Mouse (Mus musculus) frontal cortex, adult (tissue): ENCODE results near the gene Rassf2.

Source experiments
- ATAC-seq: cut with Nextera tagmentation; 2 replicates; pipeline ENCODE4 v1.9.2; 2017; ENCODE audit warnings: mild to moderate bottlenecking, moderate library complexity, mixed read lengths; ENCODE audit not compliant: low TSS enrichment

Rassf2 gene

GRCm38 (mm10) chr2:132034590-132035469, 4.8 kb upstream of the Rassf2 start:
- ATAC-seq = no peak

- ATAC-seq = no peak
Observed at GRCm38 (mm10) chr2:132031364-132032095, 1.5 kb upstream of the Rassf2 start.

DNA sequence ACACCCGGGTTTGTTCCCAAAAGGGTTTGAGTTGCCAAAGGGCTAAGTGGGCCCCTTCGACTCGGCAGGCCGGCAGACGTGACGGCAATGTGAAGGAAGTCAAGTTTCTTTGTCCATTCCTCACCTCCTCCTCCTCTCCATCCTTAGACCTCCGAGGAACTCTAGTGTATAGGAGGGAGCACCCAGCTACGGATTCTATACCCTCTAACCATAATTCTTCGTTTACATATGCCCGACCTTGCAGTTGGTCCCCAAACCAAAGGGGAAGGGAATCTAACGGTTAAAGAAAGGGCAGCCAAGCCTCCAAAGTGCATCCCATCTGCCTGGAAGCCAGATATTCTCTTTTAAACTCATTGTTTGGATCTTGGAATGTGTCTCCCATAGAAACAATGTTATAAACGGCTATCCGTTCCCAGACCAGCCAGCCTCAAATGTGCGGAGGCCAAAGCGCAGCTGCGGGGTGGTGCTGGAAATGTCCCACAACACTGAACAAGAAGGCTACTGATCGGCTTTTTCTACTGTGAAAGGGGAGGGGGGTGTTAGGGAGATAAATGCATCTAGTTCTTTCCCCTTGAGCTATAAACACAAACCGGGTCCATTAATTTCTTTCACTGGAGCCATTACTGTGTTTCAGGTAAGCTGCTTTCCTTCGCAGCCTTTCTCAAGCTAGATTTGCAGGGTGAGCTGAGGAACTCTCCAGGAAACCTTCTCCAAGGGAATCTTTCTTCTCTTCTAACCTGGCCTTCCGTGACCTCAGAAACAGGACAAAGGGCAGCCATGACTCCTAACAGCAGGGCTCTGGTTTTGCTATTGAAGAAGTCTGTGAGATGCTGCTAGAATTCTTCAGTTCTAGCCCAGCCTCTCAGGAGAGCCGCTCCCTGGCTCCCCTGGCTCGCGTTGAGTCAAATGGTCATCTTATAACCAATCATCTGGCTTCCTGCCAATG, 633 bp upstream of the Rassf2 start:
- peak; percentile 31 for ATAC-seq

DNA sequence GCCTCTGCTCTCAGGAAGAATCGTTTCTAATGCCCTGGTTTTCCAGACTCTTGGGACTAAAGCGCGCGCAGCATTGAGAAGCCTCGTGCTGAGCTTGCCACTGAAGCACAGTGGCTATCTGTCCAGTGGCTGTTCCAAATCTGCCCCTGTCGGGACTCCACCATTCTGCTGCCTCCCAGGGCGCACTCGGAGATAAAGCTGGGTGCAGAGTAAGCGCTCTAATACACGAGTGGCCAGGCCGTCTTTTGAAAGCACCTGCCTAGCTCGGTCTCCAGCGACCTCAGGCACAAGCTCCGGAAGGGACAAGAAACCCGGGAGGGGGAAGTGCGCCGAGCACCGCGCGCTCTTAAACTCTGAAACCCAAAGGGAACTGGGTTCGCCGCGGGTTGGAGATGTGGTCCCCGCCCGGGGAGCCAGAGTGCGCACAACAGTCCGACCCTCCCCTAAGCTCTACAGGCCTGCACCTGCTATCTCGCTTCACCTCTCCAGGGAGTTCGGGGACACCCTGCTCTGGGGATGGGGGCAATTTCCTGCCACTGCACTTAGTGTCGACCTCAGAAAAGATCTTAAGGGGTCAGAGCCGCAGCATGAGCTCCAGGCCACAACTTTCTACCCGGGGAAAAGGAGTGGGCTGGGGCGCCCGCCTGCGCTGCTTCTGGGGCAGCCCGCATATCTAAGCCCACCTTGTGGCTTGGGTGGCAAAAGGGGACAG, 1.0 kb downstream of the Rassf2 start:
- ATAC-seq = peak; percentile 4; the same call in 1 of the 2 replicates

DNA sequence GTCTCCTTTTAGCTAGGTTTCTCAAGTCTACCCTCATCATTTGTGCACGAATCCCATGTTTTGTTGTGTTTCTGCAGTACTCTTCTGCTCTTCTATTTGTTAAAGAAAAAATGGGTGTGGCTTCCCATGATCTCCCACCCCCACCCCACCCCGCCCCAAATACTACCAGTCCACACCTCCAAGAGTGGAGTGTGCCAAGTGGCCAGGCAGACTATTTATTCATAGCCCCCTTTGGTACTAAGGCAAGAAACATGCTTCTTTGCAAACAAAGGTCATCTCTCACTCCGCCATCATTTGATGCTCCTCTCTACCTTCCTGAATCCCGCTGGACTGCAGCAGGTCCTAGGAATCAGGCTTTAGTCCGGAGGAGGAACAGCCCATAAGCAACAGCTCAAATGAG, 2.0 kb downstream of the Rassf2 start:
- ATAC-seq = no peak

- ATAC-seq = 0 out of 2 replicates have a peak, but pooled peaks have one; percentile 3
Observed at GRCm38 (mm10) chr2:132027366-132027765, 2.7 kb downstream of the Rassf2 start.

GRCm38 (mm10) chr2:132024028-132024427, 6.0 kb downstream of the Rassf2 start:
- no peak for ATAC-seq

GRCm38 (mm10) chr2:132022621-132023020, 7.4 kb downstream of the Rassf2 start:
- no peak for ATAC-seq

DNA sequence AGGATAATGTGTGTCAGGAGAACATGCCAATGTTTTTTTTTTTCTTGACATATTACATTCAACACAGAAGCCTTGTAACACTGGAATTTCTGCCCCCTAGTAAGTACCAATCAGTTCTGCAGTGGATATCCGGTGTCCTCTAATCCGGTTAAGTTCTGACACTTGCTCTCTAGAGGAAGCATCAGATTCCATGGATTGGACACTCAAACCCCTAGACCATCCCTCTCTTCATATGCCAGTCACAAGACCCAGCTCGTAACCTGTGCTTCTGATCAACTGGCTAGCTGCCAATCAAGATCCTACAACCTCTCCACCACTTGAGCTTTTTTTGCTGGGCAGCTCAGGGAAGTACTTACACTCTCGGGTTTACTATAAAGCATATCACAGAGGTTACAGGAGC, 8.4 kb downstream of the Rassf2 start:
- ATAC-seq = no peak

- ATAC-seq = no peak
Observed at GRCm38 (mm10) chr2:132020991-132021541, 9.0 kb downstream of the Rassf2 start.

DNA sequence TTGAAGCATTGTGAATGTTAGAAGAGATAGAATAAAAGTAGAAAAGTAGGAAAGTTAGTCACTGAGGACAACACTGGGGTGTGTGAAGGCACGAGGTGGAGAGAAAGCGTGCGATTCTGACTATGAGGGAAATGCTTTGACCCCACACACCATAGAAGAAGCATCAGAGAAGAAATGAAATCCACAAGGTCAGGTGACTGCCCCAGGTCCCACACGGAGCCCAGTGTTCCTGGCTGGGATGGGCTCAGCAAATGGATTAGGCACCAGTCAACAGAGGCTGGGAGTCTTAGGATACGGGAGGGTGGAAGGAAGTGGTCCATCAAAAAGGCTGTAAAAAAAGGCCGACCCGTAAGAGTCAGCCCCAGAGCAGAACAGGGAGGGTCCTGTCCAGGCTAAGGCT, 9.6 kb downstream of the Rassf2 start:
- no peak for ATAC-seq

GRCm38 (mm10) chr2:132019372-132019811, 10.7 kb downstream of the Rassf2 start:
- no peak for ATAC-seq

- no peak for ATAC-seq
Observed at GRCm38 (mm10) chr2:132018156-132018555, 11.9 kb downstream of the Rassf2 start.

GRCm38 (mm10) chr2:132017611-132018010, 12.4 kb downstream of the Rassf2 start:
- ATAC-seq = 0 out of 2 replicates have a peak, but pooled peaks have one; percentile 27

DNA sequence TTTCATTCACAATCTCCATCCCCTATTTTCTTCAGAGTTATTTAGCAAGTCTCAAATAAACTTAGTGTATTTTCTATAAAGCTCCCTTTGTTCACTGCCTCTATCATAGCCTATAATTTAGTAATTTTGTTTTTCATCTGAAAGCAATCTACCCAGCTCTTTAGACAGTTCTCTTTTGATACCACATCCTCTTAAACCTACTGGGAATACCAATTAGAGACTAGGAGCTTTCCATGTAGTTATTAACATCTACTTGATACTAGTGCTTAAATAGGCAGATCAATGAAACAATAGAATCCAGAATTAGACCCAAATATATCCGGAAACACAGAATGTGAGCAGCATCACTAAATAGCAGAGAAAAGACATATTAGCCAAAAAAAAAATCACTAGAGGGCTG, 14.0 kb downstream of the Rassf2 start:
- ATAC-seq = no peak

DNA sequence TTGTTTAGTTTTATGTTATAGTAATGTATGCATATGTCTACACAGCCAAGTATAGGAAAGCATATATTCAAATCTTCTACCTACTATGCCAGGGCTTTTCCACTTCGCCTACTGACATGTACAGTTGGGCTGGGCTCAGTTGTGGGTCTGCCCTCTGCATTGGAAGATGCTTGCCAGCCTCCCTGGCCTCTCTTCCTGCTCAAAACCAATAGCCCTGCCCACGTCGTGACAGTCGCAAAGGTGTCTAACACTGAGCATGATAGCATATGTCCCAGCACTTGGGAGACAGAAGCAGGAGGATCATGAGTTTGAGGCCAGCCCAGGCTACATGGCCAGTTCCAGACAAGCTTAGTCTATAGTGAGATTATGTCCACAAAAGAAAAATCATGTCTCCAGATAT, 16.9 kb downstream of the Rassf2 start:
- no peak for ATAC-seq

GRCm38 (mm10) chr2:132010781-132011180, 19.3 kb downstream of the Rassf2 start:
- no peak for ATAC-seq

GRCm38 (mm10) chr2:132008186-132008585, 21.9 kb downstream of the Rassf2 start:
- ATAC-seq = no peak

DNA sequence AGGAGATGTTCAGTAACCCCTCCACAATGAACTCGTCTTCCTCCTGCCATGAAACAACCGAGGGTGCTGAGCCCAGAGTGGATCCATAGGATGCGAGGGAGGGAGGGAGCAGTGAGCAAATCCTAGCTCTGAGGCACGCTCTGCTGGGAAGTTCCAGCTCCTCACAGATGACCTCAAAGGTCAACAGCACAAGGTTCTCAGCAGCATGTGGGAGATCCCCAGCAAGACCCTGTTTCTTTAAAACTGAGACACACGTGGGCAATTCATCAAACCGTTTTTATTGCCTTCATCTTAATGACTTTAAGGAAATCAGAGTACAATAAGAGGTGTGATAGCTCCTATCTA, 22.6 kb downstream of the Rassf2 start:
- no peak for ATAC-seq

GRCm38 (mm10) chr2:132006561-132007474, 23.2 kb downstream of the Rassf2 start:
- ATAC-seq = peak; percentile 9; the same call in 1 of the 2 replicates
